Mouse (Mus musculus) ES-E14 (cell line): Measurements from ENCODE around the gene Tecpr1. TPM values are rescaled to one million over a fixed set of nuclear protein-coding genes. Genes with fewer than 3 reads are reported as not detected.
A peak's percentile ranks its signal among the peaks of the same experiment; 100 is the strongest.

Source experiments
- DNase-seq: peaks from one replicate; pipeline ENCODE4 v3.0.0-alpha.2; 2013; ENCODE audit warnings: low read depth, low spot score
- H3K27ac ChIP-seq: 2 replicates; pipeline ENCODE4 v1.5.1; 2012; ENCODE audit warnings: low read depth, mild to moderate bottlenecking, low read length, moderate library complexity, mixed read lengths; ENCODE audit not compliant: poor library complexity, insufficient read depth, severe bottlenecking
- H3K36me3 ChIP-seq: 2 replicates; pipeline ENCODE4 v1.6.1; 2012; ENCODE audit warnings: mild to moderate bottlenecking, low read length, moderate library complexity, mixed read lengths; ENCODE audit not compliant: control insufficient read depth, poor library complexity, insufficient read depth, severe bottlenecking
- H3K4me1 ChIP-seq, 2 experiments: fragments of 150-350 bp in 1 of 2; sonication (generic) in 1 of 2; 2 replicates each; pipeline ENCODE4 v1.6.1; 2012; ENCODE audit warnings: low read length in 2 of 2, mild to moderate bottlenecking in 1 of 2, mixed read lengths in 1 of 2; ENCODE audit not compliant: control insufficient read depth in 2 of 2, insufficient read depth in 2 of 2, poor library complexity in 1 of 2
- H3K4me3 ChIP-seq, 2 experiments: fragments of 150-350 bp in 1 of 2; sonication (generic) in 1 of 2; 2 replicates each; pipeline ENCODE4 v1.5.1; 2012; ENCODE audit warnings: low read length in 2 of 2, low read depth in 1 of 2, mild to moderate bottlenecking in 1 of 2, mixed read lengths in 1 of 2; ENCODE audit not compliant: insufficient read depth in 1 of 2, poor library complexity in 1 of 2, severe bottlenecking in 1 of 2
- H3K9ac ChIP-seq: 2 replicates; pipeline ENCODE4 v1.6.1; 2012; ENCODE audit warnings: low read depth, mild to moderate bottlenecking, low read length, mixed read lengths; ENCODE audit not compliant: poor library complexity, insufficient read depth, severe bottlenecking
- H3K9me3 ChIP-seq: fragments of 150-350 bp; sonication (generic); 2 replicates; pipeline ENCODE4 v1.6.1; 2012; ENCODE audit warnings: low read depth, mild to moderate bottlenecking, low read length; ENCODE audit not compliant: control insufficient read depth, insufficient read depth
- CHD2 ChIP-seq: IDR thresholded peaks from 2 replicates; pipeline ENCODE4 v1.6.1; 2014; ENCODE audit warnings: mild to moderate bottlenecking, low read depth, low read length, inconsistent platforms
- HCFC1 ChIP-seq: IDR thresholded peaks from 2 replicates; pipeline ENCODE4 v1.6.1; 2012; ENCODE audit warnings: low read length, inconsistent platforms, borderline replicate concordance; ENCODE audit not compliant: insufficient read depth
- MAFK ChIP-seq: IDR thresholded peaks from 2 replicates; pipeline ENCODE4 v1.6.1; 2014; ENCODE audit warnings: mild to moderate bottlenecking, low read depth, low read length, inconsistent platforms; ENCODE audit not compliant: insufficient read depth
- ZC3H11A ChIP-seq: IDR thresholded peaks from 2 replicates; pipeline ENCODE4 v1.6.1; 2012; ENCODE audit warnings: low read depth, mild to moderate bottlenecking, inconsistent platforms, low read length, borderline replicate concordance
- ZNF384 ChIP-seq: IDR thresholded peaks from 2 replicates; pipeline ENCODE4 v1.6.1; 2012; ENCODE audit warnings: low read depth, low read length, inconsistent platforms
- in situ Hi-C, 2 experiments: fragments of 600-800 bp; cut with MboI; formaldehyde crosslinking; loops; one replicate each; pipeline ENCODE4 v1.15.1; 2025; ENCODE audit warnings: low sequenced_read_pairs in 2 of 2, inconsistent platforms in 1 of 2; ENCODE audit not compliant: unreplicated experiment in 2 of 2
- total RNA-seq: library from RNA; depleted of rRNA; stranded (reverse); fragments of 300-350 nt; gene quantifications from 2 replicates; pipeline ENCODE4 v1.2.3, GENCODE M21; 2012

The Tecpr1 gene
- total RNA-seq, 1 experiment: 18.3 TPM

DNA sequence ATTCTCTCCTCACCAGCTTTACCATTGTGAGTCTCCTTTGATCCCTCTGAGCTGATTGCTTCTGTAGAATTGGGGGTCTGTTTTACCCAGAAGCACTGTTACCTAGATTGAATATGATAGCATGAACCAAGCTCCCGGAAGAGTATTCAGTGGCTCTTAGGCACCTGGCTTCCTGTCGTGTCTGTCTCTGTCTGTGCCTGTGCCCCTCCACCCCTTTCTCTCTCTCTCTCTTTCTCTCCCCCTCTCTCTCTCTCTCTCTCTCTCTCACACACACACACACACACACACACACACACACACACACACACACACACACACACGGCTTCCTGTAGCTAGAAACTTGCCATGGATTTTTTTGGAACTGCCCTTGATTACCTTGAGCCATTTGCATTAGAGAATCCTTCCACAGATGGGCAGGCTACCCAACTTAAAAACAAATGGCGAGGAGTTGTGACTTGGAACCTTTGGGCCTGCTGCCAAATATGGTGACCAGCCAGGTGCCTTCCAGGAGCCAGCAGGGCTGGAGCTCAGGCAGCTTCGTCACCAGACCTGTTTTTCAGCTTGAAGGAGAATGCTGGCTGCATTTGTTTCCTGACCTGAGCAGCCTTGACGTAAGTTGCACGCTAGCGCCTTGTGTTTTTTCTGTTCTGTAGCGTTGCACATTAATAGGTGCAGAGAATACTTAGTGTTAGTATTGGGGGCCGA lies 60.5 kb downstream of the Tecpr1 start:
- peaks cover 0 to 13% of the 10 kb centered on the region in 2 experiments; a peak in 1 of 4 replicates for H3K4me1 ChIP-seq
- H3K9ac ChIP-seq: no peak overlapping the region
- peaks cover 28% of the 10 kb centered on the region; the same call in 1 of the 2 replicates for H3K36me3 ChIP-seq
- TF ChIP-seq ZC3H11A: no peak
- no peak for TF ChIP-seq ZNF384
- no peak for TF ChIP-seq HCFC1
- TF ChIP-seq CHD2: no peak
- no peak for TF ChIP-seq MAFK
- H3K27ac ChIP-seq: 0 out of 2 replicates have a peak overlapping the region, but pooled peaks have one; percentile 38
- no peaks in the 10 kb centered on the region for H3K9me3 ChIP-seq
- in situ Hi-C loops: no loop called here
- no peak for DNase-seq
- no peak overlapping the region for H3K4me3 ChIP-seq

DNA sequence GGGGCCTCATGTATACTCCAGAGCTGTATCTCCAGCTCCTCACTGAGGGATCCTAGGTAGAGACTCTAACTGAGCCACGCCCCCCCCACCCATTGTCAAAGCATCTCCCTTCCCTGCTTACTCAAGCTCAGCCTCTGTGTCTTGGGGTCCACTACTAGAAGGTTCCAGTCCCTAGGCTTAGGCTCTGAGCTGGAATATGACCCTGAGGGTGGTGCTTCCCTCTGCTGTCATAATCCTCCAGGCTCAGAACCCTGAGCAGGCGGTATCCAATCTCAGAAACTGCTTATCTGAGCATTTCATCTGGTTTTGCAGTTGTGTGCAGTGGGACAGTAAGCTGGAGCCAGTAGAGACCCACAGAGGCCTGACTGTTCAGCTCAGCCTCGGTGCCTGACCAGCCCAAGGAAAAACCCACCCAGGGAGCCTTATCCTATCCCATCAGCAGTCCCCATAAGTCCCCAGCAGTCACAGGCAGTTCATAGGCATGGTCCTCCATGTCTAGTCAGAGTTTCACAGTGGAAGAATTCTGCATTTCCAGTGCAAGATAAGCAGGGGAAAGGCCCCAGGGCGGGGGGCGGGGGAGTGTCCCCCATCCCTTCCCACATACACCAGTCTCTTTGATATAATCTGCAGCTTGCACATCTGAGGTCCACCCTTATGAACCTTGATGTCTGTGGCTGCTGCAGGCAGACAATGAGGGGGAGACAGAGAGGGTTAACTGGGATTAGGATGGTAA lies 61.2 kb downstream of the Tecpr1 start:
- Histone ChIP-seq H3K4me1 (peaks cover 0 to 13% of the 10 kb centered on the region in 2 experiments; a peak in 1 of 4 replicates), H3K4me3 (no peak overlapping the region), H3K27ac (no peak overlapping the region), H3K9ac (no peak overlapping the region), H3K9me3 (no peaks in the 10 kb centered on the region), H3K36me3 (peaks cover 28% of the 10 kb centered on the region; the same call in 1 of the 2 replicates)
- in situ Hi-C loops: no loop called here
- DNase-seq: no peak
- TF ChIP-seq ZNF384: no peak
- no peak for TF ChIP-seq MAFK
- no peak for TF ChIP-seq CHD2
- no peak for TF ChIP-seq HCFC1
- TF ChIP-seq ZC3H11A: no peak

DNA sequence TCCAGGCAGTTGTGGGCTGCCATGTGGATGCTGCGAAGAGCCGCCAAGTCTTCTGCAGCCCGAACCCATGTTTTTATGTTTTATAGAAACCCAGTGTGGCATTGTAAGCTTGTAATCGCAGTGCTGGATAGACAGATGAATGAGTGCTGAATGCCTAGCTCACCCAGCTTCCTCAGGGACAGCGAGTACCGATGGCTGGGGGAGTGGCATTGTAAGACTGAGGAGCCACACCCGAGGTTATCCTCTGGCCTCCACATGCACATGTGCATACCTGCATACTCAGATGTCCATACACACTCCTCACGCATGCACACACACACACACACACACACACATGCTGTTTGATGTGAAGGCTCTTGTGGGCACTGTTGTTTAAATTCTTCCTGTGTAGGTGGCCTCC lies 64.3 kb downstream of the Tecpr1 start:
- Histone ChIP-seq H3K27ac (no peak overlapping the region), H3K36me3 (peaks cover 21% of the 10 kb centered on the region), H3K9me3 (no peaks in the 10 kb centered on the region), H3K4me1 (peaks cover 0 to 13% of the 10 kb centered on the region in 2 experiments; a peak in 1 of 4 replicates), H3K9ac (no peak overlapping the region), H3K4me3 (no peak overlapping the region)
- TF ChIP-seq ZC3H11A: no peak
- no peak for TF ChIP-seq HCFC1
- DNase-seq: no peak
- in situ Hi-C loops: loop anchor here in 1 of 2 experiments (10.0 kb wide), 1 partner anchor 114 kb away; no protein-coding TSS in a partner anchor

DNA sequence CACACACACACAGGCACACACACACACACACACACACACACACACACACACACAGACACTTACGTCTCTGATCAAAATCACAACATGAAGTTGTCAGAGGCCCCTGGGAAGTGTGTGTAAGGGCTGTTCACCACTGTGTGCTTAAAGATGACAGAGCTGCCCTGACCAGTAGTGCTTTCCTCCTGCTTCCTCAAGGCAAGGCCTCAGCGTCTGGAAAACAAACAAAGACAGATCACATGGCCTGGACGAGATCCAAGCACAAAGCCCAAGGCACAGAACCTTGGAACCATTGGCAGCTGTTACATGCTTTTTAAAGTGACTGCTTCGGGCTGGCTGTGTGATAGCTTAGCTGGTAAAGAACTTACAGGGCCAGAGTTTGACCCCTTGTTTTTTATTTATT lies 64.8 kb downstream of the Tecpr1 start:
- no peak for DNase-seq
- Histone ChIP-seq H3K4me3 (no peak overlapping the region), H3K9ac (no peak overlapping the region), H3K4me1 (peaks cover 0 to 10% of the 10 kb centered on the region in 2 experiments; a peak in 1 of 4 replicates), H3K27ac (no peak overlapping the region), H3K9me3 (no peaks in the 10 kb centered on the region), H3K36me3 (peaks cover 18% of the 10 kb centered on the region)
- TF ChIP-seq ZNF384: no peak
- in situ Hi-C loops: loop anchor here in 1 of 2 experiments (10.0 kb wide), 1 partner anchor 114 kb away; no protein-coding TSS in a partner anchor
